Mouse (Mus musculus) A20 (cell line): Measurements from ENCODE around the gene Cd9.
A peak's percentile ranks its signal among the peaks of the same experiment; 100 is the strongest.

ENCODE experiments used
- DNase-seq: peaks from one replicate; pipeline ENCODE4 v3.0.0-alpha.2; 2011; ENCODE audit warnings: low read depth, low spot score

Cd9 gene

GRCm38 (mm10) chr6:125476090-125476489 is 18.5 kb downstream of the Cd9 start:
- DNase-seq: no peak

- no peak for DNase-seq
These were observed 19.4 kb downstream of the Cd9 start for GRCm38 (mm10) chr6:125475184-125475583.

GRCm38 (mm10) chr6:125473939-125474338 is 20.7 kb downstream of the Cd9 start:
- no peak for DNase-seq

- DNase-seq: no peak
These were observed 21.3 kb downstream of the Cd9 start for GRCm38 (mm10) chr6:125473321-125473721.

- DNase-seq: no peak
These were observed 22.7 kb downstream of the Cd9 start for GRCm38 (mm10) chr6:125471921-125472320.

DNA sequence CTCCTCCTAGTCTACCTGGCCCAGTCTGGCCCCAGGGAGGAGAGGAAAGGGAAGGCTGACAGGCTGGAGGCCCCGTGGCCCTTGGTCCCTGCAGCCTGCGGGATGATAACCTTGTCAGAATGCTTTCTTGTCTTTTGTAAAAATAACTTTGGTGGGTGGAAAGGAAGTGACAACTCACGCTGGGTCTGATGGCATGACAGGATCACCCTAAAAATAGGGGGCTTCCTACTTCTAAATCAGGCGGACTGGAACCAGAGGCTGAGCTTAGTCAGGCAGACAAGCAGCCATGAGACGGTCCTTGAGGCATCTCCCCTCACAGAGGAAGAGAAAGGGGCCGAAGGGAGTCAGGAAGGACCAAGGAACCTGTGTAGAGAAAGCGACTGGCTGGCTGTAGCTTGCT is 23.3 kb downstream of the Cd9 start:
- DNase-seq: no peak

DNA sequence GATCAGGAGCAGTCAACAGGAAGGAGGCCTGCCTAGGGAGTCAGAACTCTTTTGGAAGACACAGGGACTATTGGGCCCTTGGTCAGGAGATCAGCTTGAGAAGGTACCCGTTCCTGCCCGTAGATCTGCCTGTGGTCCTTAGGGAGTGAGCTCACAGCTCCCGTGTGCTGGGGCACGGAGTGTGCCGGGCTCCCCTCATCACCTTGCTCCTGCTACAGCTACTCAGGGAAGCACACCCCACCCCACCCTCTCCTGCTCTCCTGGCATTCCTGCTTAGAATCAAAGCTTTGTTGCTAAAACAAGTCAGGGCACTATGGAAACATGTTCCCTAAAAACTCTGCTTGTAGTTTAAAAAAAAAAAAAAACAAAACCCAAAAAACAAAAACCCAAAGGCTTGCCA is 24.0 kb downstream of the Cd9 start:
- no peak for DNase-seq

DNA sequence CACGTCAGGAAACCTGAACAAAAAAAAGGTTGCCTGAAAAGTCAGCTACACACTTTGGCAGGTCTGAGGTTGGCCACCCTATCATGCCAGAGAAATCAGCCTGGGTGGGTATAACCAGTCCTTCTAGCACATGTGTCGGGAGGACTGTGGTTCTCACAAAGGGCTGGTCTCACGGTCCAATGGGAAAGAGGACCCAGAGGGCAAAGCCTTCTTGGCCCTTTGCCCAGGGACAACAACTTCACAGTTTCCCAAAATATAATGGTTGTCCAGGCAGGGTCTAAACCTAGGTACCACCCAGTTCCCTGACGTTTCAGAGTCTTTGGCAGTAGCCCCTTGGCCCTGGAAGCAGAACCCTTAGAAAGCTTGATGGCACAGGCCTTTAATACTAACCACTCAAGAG is 25.4 kb downstream of the Cd9 start:
- DNase-seq: no peak

DNA sequence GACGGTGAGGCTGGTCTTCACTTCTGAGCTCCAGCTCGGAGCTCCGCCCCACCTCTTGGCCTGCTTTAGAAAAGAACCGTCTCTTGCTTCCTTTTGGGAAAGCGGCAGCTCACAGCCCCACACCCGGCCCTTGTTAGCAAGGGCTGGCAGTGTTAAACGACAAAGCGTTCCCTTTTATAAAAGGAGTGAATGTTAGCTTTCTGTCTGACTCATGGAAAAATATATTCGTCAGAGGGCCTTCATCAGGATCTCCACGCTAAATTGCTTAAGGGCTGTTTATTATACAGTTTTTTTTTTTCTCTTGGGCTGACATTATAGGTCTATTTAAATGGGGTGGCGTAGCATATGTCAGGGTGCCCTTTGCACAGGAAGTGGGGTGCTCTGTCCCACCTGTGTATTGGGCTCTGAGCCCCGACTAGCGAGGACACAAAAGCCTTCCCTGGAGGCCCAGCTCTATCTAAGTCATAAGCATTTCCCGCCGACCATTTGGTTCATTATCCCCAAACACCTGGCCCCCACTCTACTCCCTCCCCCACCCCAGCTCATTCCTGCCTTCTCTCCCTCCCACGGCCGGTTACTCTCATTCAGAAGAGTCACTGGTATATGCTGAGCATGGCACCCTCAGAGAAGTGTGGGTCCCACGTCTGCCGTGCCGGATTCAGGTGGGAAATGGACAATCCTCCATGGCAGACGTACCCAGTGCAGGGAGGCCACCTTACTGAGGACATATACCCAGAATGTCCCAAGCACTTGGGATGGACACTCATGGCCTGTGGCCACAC is 26.2 kb downstream of the Cd9 start:
- no peak for DNase-seq

DNA sequence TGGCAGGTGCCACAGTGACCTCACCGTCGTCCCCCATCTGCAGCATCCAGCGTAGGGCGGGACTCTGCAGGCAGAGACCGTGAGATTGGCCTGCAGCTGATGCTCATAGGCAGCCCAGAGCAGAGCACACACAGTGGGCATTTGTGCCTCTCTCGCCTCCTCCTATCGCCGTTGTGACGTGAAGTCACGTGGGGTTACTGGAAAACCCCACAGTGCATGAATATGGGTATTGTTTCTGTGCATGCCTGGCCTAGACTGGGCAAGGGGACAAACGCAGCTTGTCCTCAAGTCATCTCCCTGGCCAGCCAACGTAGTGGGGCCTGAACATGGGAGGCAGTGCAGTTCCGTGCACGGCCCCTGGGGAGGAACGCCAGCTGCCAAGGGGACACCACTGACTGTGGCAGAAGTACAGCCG is 27.3 kb downstream of the Cd9 start:
- no peak for DNase-seq

DNA sequence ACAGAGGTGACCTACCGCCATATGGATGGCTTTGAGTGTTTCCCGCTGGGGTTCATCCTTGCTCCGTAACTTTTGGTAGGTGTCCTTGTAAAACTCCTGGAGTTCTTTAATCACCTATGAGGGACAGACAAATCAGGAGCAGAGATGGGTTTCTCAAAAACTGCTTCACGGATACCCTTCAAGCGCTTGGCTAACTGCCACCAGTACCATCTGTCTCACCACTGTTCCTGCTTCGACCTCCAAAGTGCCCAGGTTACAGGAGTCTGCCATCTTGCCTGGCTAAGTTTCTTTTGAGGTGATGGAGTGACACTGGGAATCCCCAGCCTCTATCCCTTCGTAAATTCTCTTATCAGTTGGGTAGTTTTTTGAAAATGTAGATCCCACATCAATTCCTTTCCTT is 32.3 kb downstream of the Cd9 start:
- no peak for DNase-seq

- DNase-seq: no peak
These were observed 32.8 kb downstream of the Cd9 start for GRCm38 (mm10) chr6:125461788-125462187.

DNA sequence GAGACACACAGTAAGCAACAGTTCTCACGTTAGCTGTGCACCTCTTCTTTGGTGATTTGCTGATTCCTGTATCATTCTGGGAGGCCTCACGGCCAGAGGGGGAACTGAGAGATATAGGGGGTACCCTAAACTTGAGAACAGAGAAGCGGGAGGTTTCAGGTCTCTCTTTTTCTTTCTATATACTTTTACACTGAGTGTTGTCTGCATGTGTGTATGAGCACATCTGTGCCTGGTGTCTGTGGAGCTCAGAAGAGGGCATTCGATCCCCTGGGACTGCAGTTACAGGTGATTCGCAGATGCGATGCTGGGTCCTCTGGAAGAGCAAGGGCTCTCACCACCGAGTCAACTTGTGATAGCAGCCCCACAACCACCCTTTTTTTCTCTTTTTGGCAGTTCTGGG is 33.3 kb downstream of the Cd9 start:
- DNase-seq: peak; percentile 87

DNA sequence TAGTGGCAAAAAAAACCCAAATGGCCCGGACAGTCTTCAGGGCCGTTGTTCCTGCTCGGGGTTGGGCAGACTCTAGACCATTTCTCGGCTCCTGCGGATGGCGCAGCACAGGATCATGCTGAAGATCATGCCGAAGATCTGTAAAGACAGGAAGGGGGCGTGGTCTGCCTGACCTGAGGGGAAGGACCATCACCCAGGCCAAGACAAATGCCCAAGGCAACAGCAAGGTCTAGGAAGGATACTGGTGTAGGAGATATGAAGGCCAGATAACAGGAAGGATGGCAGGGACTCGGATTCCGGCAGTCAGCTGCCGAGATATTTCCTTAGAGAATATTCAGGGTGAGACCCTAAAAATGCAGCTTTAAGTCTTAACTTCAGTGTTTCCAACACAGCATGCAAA is 34.0 kb downstream of the Cd9 start:
- DNase-seq: peak; percentile 77

DNA sequence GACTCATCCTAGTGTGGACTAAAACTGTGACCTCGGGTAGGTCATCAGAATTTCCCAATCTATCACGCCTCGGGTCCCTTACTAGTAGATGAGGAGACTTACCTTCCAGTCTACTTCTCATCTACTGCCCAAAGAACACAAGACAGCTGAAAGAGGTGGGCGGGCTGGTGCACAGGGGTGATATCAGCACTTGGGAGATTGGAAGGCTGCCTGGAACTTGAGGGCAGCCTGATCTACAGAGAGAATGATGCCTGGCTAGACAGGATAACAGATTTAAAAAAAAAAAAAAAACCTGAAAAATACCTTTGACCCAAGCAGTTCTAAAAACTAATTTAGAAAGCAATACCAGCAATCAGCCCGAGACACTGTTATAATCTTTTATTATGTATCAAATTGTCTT is 34.7 kb downstream of the Cd9 start:
- DNase-seq: no peak

GRCm38 (mm10) chr6:125455806-125456520 is 38.6 kb downstream of the Cd9 start:
- no peak for DNase-seq

- DNase-seq: no peak
These were observed 39.9 kb downstream of the Cd9 start for GRCm38 (mm10) chr6:125454731-125455130.

GRCm38 (mm10) chr6:125454299-125454698 is 40.3 kb downstream of the Cd9 start:
- no peak for DNase-seq

DNA sequence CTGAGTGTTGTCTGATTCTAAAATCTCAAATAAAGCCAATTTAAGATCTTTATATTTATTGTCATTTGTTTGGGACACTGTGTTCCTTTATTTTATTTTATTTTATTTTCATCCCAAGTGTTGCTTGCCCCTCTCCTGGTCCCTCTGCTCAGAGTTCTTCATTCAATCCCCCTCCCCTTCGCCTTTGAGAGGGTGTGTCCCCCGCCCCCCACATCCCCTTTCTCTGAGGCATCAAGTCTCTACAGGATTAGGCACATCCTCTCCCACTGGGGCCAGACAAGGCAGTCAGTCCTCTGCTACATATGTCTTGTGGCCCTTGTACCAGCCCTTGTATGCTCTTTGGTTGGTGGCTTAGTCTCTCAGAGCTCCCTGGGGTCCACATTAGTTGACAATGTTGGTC is 46.9 kb downstream of the Cd9 start:
- DNase-seq: no peak

DNA sequence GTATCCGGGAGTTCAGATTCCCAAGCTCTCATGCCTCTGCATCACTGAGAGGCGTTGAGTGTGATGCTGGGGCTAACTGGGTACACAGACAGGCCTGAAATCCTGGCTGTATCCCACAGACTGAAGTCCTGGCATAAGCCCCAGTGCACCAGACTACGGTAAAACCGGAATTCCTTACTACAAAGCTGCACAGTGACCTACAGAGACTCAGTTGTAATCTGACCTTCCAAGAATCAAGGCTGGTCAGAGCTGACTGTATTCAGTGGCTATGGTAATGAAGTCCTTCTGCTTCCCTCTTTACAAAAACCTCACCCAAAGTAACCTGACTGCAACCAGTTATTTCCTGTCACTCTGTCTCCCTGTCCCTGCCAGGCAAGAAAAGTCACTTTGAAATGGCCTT is 47.4 kb downstream of the Cd9 start:
- no peak for DNase-seq

DNA sequence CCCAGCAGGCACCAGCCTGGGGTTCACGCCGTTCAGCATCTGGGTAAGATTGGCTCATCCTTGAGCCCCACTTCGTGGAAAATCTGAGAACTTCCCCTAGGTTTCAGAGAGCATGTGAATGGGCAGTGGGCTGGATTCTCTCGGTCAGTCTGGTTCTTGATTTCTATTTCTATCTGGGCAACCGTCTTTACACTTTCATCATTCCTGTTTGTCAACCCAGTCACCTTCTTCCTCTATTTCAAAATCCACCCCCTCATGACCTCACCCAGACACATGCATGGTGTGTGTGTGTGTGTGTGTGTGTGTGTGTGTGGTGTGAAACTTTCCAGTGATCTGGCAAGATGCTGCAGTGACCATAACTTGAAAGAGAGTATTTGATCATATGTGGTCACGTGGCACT is 49.2 kb downstream of the Cd9 start:
- no peak for DNase-seq

GRCm38 (mm10) chr6:125442591-125442990 is 52.0 kb downstream of the Cd9 start:
- no peak for DNase-seq

DNA sequence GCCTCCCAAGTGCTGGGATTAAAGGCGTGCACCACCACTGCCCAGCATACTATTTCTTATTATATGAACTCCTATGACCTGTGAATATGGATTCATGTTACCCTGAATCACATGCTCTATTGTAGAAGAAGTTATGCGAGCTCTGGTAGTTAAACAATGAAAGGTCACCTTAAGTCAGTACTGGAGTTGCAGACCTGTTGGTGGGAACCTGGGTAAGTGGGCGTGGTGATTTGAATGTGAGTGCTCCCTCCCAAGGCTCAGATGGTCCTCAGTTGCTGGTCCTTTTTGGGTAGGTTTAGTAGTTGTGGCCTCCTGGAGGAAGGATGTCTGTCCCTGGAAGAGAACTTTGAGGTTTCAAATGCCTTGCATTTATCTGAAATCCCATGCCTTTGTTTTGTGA is 57.8 kb downstream of the Cd9 start:
- no peak for DNase-seq
